Mouse (Mus musculus): ENCODE data around the gene Ano2.
A peak's percentile ranks its signal among the peaks of the same experiment; 100 is the strongest.

Gene Ano2

GRCm38 (mm10) chr6:125914446-125914845 is 224.2 kb downstream of the Ano2 start:
- no peak for DNase-seq (ENCODE audit: low spot score in 2 of 2)

- no peak for DNase-seq (ENCODE audit: low spot score in 2 of 2)
These were observed 232.5 kb downstream of the Ano2 start for GRCm38 (mm10) chr6:125922746-125923145.

GRCm38 (mm10) chr6:125924979-125925378 is 234.8 kb downstream of the Ano2 start:
- no peak for DNase-seq (ENCODE audit: low spot score in 2 of 2)

GRCm38 (mm10) chr6:125925861-125926260 is 235.6 kb downstream of the Ano2 start:
- DNase-seq (ENCODE audit: low spot score in 2 of 2): no peak

DNA sequence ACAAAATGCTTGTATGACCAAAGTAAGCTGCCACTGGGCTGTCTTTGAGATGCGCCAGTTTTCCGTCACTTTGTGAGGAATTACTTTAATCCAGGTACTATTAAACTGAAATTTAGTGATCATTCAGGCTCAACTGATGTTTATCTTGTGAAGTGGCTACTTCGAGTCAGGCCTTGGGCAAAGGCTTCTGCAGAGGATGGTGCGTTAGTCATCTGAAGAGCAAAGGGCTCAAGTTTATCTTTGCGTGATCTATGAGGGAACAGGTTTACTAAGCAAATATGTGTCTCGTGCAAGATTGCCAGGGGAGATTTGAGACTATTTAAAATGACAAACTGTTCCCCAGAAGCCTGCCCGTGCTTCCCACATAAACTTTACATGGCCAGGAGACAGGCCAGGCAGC is 241.7 kb downstream of the Ano2 start:
- no peak for DNase-seq (ENCODE audit: low spot score in 2 of 2)

- peak in 1 of 2 experiments; percentile 9 for DNase-seq (ENCODE audit: low spot score in 2 of 2)
These were observed 264.7 kb downstream of the Ano2 start for GRCm38 (mm10) chr6:125954965-125955364.

- no peak for DNase-seq (ENCODE audit: low spot score in 2 of 2)
These were observed 283.3 kb downstream of the Ano2 start for GRCm38 (mm10) chr6:125973551-125973950.

GRCm38 (mm10) chr6:125975788-125976465 is 285.7 kb downstream of the Ano2 start:
- no peak for DNase-seq (ENCODE audit: low spot score in 2 of 2)

- no peak for DNase-seq (ENCODE audit: low spot score in 2 of 2)
These were observed 289.4 kb downstream of the Ano2 start for GRCm38 (mm10) chr6:125979601-125980000.

- no peak for DNase-seq (ENCODE audit: low spot score in 2 of 2)
These were observed 293.8 kb downstream of the Ano2 start for GRCm38 (mm10) chr6:125984050-125984449.

DNA sequence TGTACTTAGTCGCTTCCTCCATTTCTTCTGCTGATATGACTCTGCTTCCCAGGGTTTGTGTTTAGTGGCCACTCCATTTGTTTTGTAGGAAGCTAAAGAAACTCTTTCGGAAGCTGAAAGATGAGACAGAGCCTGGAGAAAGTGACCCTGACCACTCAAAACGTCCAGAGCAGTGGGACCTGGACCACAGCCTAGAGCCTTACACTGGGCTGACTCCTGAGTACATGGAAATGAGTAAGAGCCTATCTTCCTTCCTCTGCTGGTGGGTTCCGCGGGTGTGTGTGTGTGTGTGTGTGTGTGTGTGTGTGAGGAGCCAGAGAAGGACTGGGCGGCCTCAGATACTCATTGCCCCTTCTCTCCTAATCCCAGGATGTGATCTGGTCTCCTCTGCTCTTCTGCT is 302.5 kb downstream of the Ano2 start:
- no peak for DNase-seq (ENCODE audit: low spot score in 2 of 2)

DNA sequence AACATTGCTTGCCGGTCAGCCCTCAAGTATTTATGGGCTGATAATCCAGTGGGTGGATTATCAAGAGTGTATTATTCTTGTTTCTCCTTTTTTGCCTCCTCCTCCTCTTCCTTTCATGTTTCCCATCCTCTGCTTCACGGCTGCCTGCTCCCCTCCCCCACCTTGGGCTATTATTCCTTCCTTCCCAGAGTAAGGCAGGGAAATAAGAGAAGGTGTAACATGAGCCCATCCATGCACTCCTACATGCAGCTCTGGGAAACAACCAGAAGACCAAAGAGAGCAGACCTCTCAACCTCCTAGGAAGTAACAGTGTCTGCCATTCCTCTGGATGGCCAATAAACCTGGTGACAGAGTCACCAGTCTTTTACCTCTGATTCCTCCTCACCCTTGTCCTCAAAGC is 311.6 kb downstream of the Ano2 start:
- DNase-seq (ENCODE audit: low spot score in 2 of 2): no peak

DNA sequence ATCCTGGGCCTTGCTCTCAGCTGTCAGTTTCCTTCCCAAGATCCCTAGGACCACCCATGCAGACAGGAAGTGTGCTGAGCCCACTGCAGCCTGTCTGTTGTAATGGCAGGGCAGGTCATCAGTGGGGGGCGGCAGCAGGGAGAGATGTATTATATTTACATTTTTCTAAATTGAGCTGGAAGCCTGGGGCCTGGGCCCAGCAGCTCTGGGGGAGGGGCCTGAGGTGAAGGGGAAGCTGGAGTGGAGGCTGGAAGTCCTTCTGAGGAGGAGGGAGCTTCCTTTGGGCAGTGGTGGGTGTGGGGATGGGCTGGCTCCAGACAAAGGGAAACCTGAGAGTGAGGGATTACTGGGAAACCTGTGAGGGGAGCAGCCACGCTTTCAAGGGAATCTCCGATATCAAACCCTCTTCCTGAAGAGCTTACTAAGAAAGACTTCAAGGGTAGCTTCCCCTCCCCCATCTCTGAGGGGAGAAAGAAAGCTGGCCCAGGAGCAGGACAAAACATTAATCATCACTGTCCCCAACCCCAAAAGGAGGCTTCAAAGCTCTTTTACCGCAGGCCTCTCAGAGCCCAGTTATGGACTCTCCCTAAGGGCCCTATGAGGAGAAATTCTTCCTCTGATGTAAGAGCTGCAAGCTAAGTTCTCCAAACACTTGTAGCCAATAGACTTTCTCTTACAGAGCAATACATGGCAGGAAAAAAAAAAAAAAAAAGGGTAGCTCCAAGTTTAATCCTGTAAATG is 313.0 kb downstream of the Ano2 start:
- no peak for DNase-seq (ENCODE audit: low spot score in 2 of 2)

DNA sequence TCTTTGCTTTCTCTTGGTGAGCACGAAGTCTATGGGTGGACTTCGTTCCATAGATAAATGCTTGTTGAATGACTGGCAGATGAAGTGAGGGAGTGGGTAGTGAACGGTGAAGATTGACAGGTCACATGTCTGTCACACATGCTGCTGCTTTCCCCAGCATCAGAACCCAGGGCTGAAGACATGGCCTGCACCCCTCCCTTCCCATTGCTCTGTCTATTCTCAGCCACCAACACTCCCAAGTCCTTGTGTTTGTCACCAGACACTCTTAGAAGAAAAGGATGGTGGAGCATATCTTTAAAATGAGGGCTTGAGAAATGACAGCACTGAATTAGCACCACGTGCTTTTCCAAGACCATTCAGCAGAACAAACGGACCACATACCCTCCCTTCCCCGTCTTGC is 316.4 kb downstream of the Ano2 start:
- no peak for DNase-seq (ENCODE audit: low spot score in 2 of 2)

DNA sequence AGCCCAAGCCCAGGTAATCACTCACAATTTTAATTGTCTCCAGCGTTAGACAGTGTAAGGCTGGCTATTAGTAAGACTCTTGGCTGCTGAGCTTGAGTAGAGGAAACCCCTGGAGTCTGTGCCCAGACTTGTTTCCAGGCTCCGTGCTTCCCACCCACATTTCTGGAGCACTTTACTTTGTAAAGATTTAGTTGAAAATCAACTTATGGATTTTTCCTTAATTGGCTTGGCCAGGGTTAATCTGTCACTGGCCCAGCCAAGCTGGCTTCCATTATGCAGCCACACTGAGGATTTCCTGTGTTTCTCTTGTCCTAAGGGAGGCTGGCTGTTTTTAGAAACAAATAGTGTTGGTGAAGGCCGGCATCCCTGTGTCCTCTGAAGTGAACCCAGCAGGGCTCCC is 318.9 kb downstream of the Ano2 start:
- no peak for DNase-seq (ENCODE audit: low spot score in 2 of 2)

- no peak for DNase-seq (ENCODE audit: low spot score in 2 of 2)
These were observed 326.8 kb downstream of the Ano2 start for GRCm38 (mm10) chr6:126016991-126017390.

- DNase-seq (ENCODE audit: low spot score in 2 of 2): no peak
These were observed 328.2 kb downstream of the Ano2 start for GRCm38 (mm10) chr6:126018411-126018810.

GRCm38 (mm10) chr6:126033693-126034402 is 343.6 kb downstream of the Ano2 start:
- DNase-seq (ENCODE audit: low spot score in 2 of 2): no peak

DNA sequence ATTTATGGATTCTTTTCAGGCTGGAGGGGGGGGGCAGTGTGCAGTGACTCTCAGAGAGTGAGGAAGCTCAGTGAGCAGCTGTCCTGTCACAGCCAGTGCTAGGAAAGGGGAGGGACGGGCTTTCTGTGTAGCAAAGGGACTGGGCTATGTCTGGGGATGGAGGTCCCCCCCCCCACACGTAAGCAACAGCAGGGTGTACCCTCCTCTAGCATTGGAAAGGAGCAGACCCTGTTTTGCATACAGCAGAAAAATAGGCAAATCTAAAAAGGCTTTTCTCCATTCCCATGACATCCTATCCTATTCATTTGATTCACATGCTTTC is 344.1 kb downstream of the Ano2 start:
- no peak for DNase-seq (ENCODE audit: low spot score in 2 of 2)

DNA sequence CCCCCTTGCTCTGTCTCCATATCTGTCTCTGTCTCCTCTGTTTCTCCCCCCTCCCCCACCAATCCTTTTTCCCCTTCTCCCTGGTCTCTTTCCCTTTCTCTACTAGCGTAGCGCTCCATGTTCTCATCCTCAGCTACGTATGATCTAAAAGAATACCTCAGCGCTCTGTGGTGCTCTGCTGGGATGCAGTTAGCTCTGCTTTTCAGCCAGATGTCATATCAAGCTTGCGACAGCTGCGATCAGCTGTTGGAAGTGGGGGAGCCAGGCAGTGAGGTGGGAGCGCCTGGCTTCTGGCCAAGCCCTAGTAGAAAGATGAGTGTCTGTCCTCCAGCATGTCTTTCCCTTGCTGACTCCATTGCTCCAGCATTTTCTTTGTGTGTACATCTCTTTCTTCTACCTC is 344.5 kb downstream of the Ano2 start:
- DNase-seq (ENCODE audit: low spot score in 2 of 2): no peak

- DNase-seq (ENCODE audit: low spot score in 2 of 2): no peak
These were observed 345.4 kb downstream of the Ano2 start for GRCm38 (mm10) chr6:126035621-126036020.

DNA sequence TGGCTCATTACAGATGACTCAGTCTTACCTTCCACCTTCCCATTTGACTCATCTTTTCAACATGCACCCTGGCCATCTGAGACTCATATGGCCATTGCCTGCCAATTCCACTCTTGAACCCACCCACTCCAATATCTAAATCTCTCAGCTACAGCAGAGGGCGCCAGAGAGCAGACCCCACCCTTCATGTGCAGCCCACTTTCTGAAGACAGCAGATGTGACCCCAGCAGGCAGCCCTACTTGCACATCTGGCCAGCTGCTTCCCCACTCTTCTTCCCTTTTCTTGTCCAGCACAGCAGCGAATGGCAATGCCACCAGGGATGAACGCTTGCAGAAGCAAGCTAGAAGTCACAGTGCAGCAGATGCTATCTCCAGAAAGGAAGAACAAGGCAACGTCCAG is 355.7 kb downstream of the Ano2 start:
- no peak for DNase-seq (ENCODE audit: low spot score in 2 of 2)

DNA sequence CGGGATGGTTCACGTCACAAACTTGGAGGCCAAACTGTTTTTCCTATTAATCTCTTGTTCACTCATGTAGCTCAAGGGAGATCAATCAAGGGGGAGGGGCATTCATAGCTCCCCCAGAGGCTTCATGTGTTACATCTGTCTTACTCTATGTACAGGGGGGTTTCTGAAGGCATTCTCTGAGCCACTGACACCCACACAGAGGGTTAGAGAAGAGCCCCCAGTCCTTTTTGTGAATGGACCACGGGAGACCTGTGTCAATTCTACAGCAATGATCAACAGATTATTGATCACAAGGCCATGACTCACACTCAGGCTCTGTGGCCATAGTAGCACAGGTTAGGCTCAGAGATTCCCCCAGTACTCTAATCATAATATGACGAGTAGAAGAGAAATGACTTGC is 358.0 kb downstream of the Ano2 start:
- DNase-seq (ENCODE audit: low spot score in 2 of 2): no peak

Measured in right cerebral cortex, postnatal 36 days (tissue).